Mouse (Mus musculus) midbrain, embryonic 13.5 days (tissue): ENCODE data around the gene Bod1. TPM values are rescaled to one million over a fixed set of nuclear protein-coding genes. Genes with fewer than 3 reads are reported as not detected.
A peak's percentile ranks its signal among the peaks of the same experiment; 100 is the strongest.

Source experiments
- ATAC-seq: fragments of 200-750 bp; cut with Nextera tagmentation; 2 replicates; pipeline ENCODE4 v1.8.0; 2017; ENCODE audit warnings: mild to moderate bottlenecking, moderate TSS enrichment, moderate library complexity
- H3K27ac ChIP-seq: fragments of 300-500 bp; sonication (generic); 2 replicates; pipeline ENCODE4 v1.5.1; 2015; ENCODE audit warnings: inconsistent platforms, mild to moderate bottlenecking, moderate library complexity
- H3K27me3 ChIP-seq: fragments of 300-500 bp; sonication (generic); 2 replicates; pipeline ENCODE4 v1.6.1; 2015; ENCODE audit warnings: mild to moderate bottlenecking, inconsistent platforms
- H3K36me3 ChIP-seq: fragments of 300-500 bp; sonication (generic); 2 replicates; pipeline ENCODE4 v1.6.1; 2015; ENCODE audit warnings: mild to moderate bottlenecking, inconsistent platforms
- H3K4me1 ChIP-seq: fragments of 300-500 bp; sonication (generic); replicated peaks from 2 replicates; pipeline ENCODE4 v1.6.1; 2015; ENCODE audit warnings: inconsistent platforms
- H3K4me2 ChIP-seq: fragments of 300-500 bp; sonication (generic); replicated peaks from 2 replicates; pipeline ENCODE4 v1.6.1; 2015; ENCODE audit warnings: moderate library complexity, mild to moderate bottlenecking, inconsistent platforms
- H3K4me3 ChIP-seq: fragments of 300-500 bp; sonication (generic); replicated peaks from 2 replicates; pipeline ENCODE4 v1.5.1; 2015; ENCODE audit warnings: mild to moderate bottlenecking, inconsistent platforms
- H3K9ac ChIP-seq: fragments of 300-500 bp; sonication (generic); replicated peaks from 2 replicates; pipeline ENCODE4 v1.6.1; 2015; ENCODE audit warnings: mild to moderate bottlenecking, inconsistent platforms
- H3K9me3 ChIP-seq: fragments of 300-500 bp; sonication (generic); 2 replicates; pipeline ENCODE4 v1.6.1; 2016; ENCODE audit warnings: mild to moderate bottlenecking, inconsistent platforms
- WGBS: fragments of 180-500 bp; shearing (Covaris S2); methylation state at CpG from one replicate; pipeline ENCODE4 v1.1.7; 2015; 5-methylcytosine and 5-hydroxymethylcytosine counted together
- polyA plus RNA-seq: library from polyadenylated mRNA; unstranded; fragments of >200 nt; fragmentation: Nextera tagmentation; extraction: Ambion mirVana; gene quantifications from 2 replicates; pipeline ENCODE4 v1.2.1, GENCODE M21; 2015

The Bod1 gene
- polyA plus RNA-seq, 1 experiment from 2014 or later: 163 TPM

GRCm38 (mm10) chr11:31688956-31689355 is 17.3 kb upstream of the Bod1 start:
- H3K9me3 ChIP-seq: no peaks in the 10 kb centered on the region
- no peak overlapping the region for H3K4me2 ChIP-seq
- no peak overlapping the region for H3K4me3 ChIP-seq
- 79% methylated on average over 4 of the region's 4 CpGs for WGBS
- H3K27ac ChIP-seq: no peak overlapping the region
- H3K4me1 ChIP-seq: no peaks in the 10 kb centered on the region
- H3K9ac ChIP-seq: no peak overlapping the region
- H3K27me3 ChIP-seq: no peaks in the 10 kb centered on the region
- ATAC-seq: no peak
- no peaks in the 10 kb centered on the region for H3K36me3 ChIP-seq

GRCm38 (mm10) chr11:31684913-31685567 is 13.4 kb upstream of the Bod1 start:
- no peaks in the 10 kb centered on the region for H3K9me3 ChIP-seq
- no peak for ATAC-seq
- WGBS: 85% methylated on average over 9 of the region's 9 CpGs

GRCm38 (mm10) chr11:31684126-31684525 is 12.4 kb upstream of the Bod1 start:
- ATAC-seq: no peak
- Histone ChIP-seq H3K9me3 (no peaks in the 10 kb centered on the region), H3K27ac (no peak overlapping the region), H3K4me1 (no peaks in the 10 kb centered on the region), H3K4me2 (no peak overlapping the region), H3K4me3 (no peak overlapping the region), H3K27me3 (no peaks in the 10 kb centered on the region), H3K36me3 (no peaks in the 10 kb centered on the region), H3K9ac (no peak overlapping the region)
- 88% methylated on average over 2 of the region's 2 CpGs for WGBS

More at GRCm38 (mm10) chr11:31684913-31685567, 13.4 kb upstream of the Bod1 start:
- H3K4me2 ChIP-seq: no peak overlapping the region
- H3K9ac ChIP-seq: no peak overlapping the region
- no peak overlapping the region for H3K4me3 ChIP-seq
- no peaks in the 10 kb centered on the region for H3K4me1 ChIP-seq
- no peaks in the 10 kb centered on the region for H3K27me3 ChIP-seq
- H3K27ac ChIP-seq: no peak overlapping the region
- no peaks in the 10 kb centered on the region for H3K36me3 ChIP-seq

GRCm38 (mm10) chr11:31679840-31680381 is 8.2 kb upstream of the Bod1 start:
- Histone ChIP-seq H3K27me3 (no peaks in the 10 kb centered on the region), H3K4me1 (peaks cover 7% of the 10 kb centered on the region; the same call in 1 of the 2 replicates), H3K4me2 (no peak overlapping the region), H3K27ac (no peak overlapping the region), H3K4me3 (no peak overlapping the region), H3K9me3 (no peaks in the 10 kb centered on the region), H3K9ac (no peak overlapping the region), H3K36me3 (no peaks in the 10 kb centered on the region)
- 83% methylated on average over 16 of the region's 16 CpGs for WGBS
- ATAC-seq: no peak

GRCm38 (mm10) chr11:31677309-31677708 is 5.6 kb upstream of the Bod1 start:
- ATAC-seq: no peak
- 92% methylated on average over 5 of the region's 5 CpGs for WGBS

GRCm38 (mm10) chr11:31676661-31677252 is 5.1 kb upstream of the Bod1 start:
- Histone ChIP-seq H3K4me2 (no peak overlapping the region), H3K9me3 (no peaks in the 10 kb centered on the region), H3K4me1 (peaks cover 15% of the 10 kb centered on the region), H3K36me3 (no peaks in the 10 kb centered on the region), H3K27ac (no peak overlapping the region), H3K4me3 (no peak overlapping the region), H3K27me3 (no peaks in the 10 kb centered on the region), H3K9ac (no peak overlapping the region)
- no peak for ATAC-seq
- 88% methylated on average over 3 of the region's 3 CpGs for WGBS

More at GRCm38 (mm10) chr11:31677309-31677708, 5.6 kb upstream of the Bod1 start:
- H3K9me3 ChIP-seq: no peaks in the 10 kb centered on the region
- H3K9ac ChIP-seq: no peak overlapping the region
- H3K36me3 ChIP-seq: no peaks in the 10 kb centered on the region
- H3K27ac ChIP-seq: no peak overlapping the region
- no peaks in the 10 kb centered on the region for H3K27me3 ChIP-seq
- no peak overlapping the region for H3K4me3 ChIP-seq
- H3K4me1 ChIP-seq: peaks cover 13% of the 10 kb centered on the region
- no peak overlapping the region for H3K4me2 ChIP-seq

GRCm38 (mm10) chr11:31675430-31675829 is 3.7 kb upstream of the Bod1 start:
- Histone ChIP-seq H3K4me1 (peaks cover 20% of the 10 kb centered on the region), H3K4me2 (no peak overlapping the region), H3K36me3 (no peaks in the 10 kb centered on the region), H3K27ac (no peak overlapping the region), H3K4me3 (no peak overlapping the region), H3K9me3 (no peaks in the 10 kb centered on the region), H3K9ac (no peak overlapping the region), H3K27me3 (no peaks in the 10 kb centered on the region)
- WGBS: 35% methylated on average over 2 of the region's 2 CpGs
- ATAC-seq: no peak

- Histone ChIP-seq H3K36me3 (peaks cover 28% of the 10 kb centered on the region), H3K27me3 (no peaks in the 10 kb centered on the region), H3K4me2 (peak overlapping the region; percentile 68), H3K9ac (peak overlapping the region; percentile 96), H3K4me3 (peak overlapping the region; percentile 94), H3K9me3 (no peaks in the 10 kb centered on the region), H3K27ac (0 out of 2 replicates have a peak overlapping the region, but pooled peaks have one; percentile 3), H3K4me1 (peaks cover 30% of the 10 kb centered on the region)
- WGBS: 10% methylated on average over 9 of the region's 9 CpGs
- peak; percentile 70 for ATAC-seq
Observed at GRCm38 (mm10) chr11:31672170-31672563, 482 bp upstream of the Bod1 start.

- Histone ChIP-seq H3K4me1 (peaks cover 24% of the 10 kb centered on the region), H3K9ac (peak overlapping the region; percentile 96; the same call in 1 of the 2 replicates), H3K9me3 (no peaks in the 10 kb centered on the region), H3K4me2 (peak overlapping the region; percentile 68), H3K4me3 (peak overlapping the region; percentile 94), H3K27me3 (no peaks in the 10 kb centered on the region), H3K27ac (no peak overlapping the region), H3K36me3 (peaks cover 44% of the 10 kb centered on the region)
- no peak for ATAC-seq
- WGBS: 75% methylated on average over 5 of the region's 5 CpGs
Observed at GRCm38 (mm10) chr11:31670468-31670921, 1.2 kb downstream of the Bod1 start.

- H3K36me3 ChIP-seq: peaks cover 56% of the 10 kb centered on the region
- no peaks in the 10 kb centered on the region for H3K27me3 ChIP-seq
- no peak overlapping the region for H3K9ac ChIP-seq
- no peaks in the 10 kb centered on the region for H3K9me3 ChIP-seq
- ATAC-seq: no peak
- H3K27ac ChIP-seq: no peak overlapping the region
- WGBS: 95% methylated on average over 9 of the region's 9 CpGs
- peaks cover 23% of the 10 kb centered on the region for H3K4me1 ChIP-seq
- H3K4me2 ChIP-seq: no peak overlapping the region
- no peak overlapping the region for H3K4me3 ChIP-seq
Observed at GRCm38 (mm10) chr11:31669172-31669869, 2.4 kb downstream of the Bod1 start.

GRCm38 (mm10) chr11:31664186-31664585 is 7.5 kb downstream of the Bod1 start:
- Histone ChIP-seq H3K27me3 (no peaks in the 10 kb centered on the region), H3K4me3 (no peak overlapping the region), H3K4me1 (no peaks in the 10 kb centered on the region), H3K9ac (no peak overlapping the region), H3K9me3 (no peaks in the 10 kb centered on the region), H3K36me3 (peaks cover 90% of the 10 kb centered on the region), H3K27ac (no peak overlapping the region), H3K4me2 (no peak overlapping the region)
- 81% methylated on average over 2 of the region's 2 CpGs for WGBS
- no peak for ATAC-seq

- Histone ChIP-seq H3K4me2 (no peak overlapping the region), H3K9me3 (no peaks in the 10 kb centered on the region), H3K36me3 (peaks cover 83% of the 10 kb centered on the region), H3K27ac (no peak overlapping the region), H3K4me3 (no peak overlapping the region), H3K4me1 (no peaks in the 10 kb centered on the region), H3K27me3 (no peaks in the 10 kb centered on the region), H3K9ac (no peak overlapping the region)
- ATAC-seq: no peak
- WGBS: 90% methylated on average over 4 of the region's 4 CpGs
Observed at GRCm38 (mm10) chr11:31663501-31663900, 8.2 kb downstream of the Bod1 start.
